28 mouse cellular contexts compared by ENCODE assay signal in genomic region chr1:121351037-121351436, GRCm38 (mm10). TPM values are rescaled to one million over a fixed set of nuclear protein-coding genes. Genes with fewer than 3 reads are reported as not detected.
DNase-seq lines count a peak whose midpoint lies in the region; ATAC-seq and TF ChIP-seq lines count a peak whose summit lies in the region.
"Had no signal": no experiment of that assay in that cellular context is flagged by ENCODE, and none has a peak within 500 bp of the region (broad histone marks: within the 10 kb centered on the region; RNA-seq: fewer than 3 reads in every experiment).

No protein-coding gene starts in this region.

- TF ChIP-seq CTCF in intestine, postnatal 0 days (IDR thresholded peaks at IDR 0.05; ENCODE audit: low read depth) = no peak
- TF ChIP-seq CTCF in lung, postnatal 0 days (IDR thresholded peaks at IDR 0.05) = no peak

- peak; percentile 48; the same call in 1 of the 2 replicates for TF ChIP-seq EP300 in lung, postnatal 0 days (IDR thresholded peaks at IDR 0.05)

- no peaks in the 10 kb centered on the region for H3K27me3 ChIP-seq in intestine, postnatal 0 days (replicated peaks; ENCODE audit: control insufficient read depth, insufficient read depth, low read length)
- H3K27me3 ChIP-seq in intestine, embryonic 16.5 days (replicated peaks; ENCODE audit: control insufficient read depth, insufficient read depth, low read length) = no peaks in the 10 kb centered on the region
- H3K27me3 ChIP-seq in lung, postnatal 0 days (replicated peaks; ENCODE audit: insufficient read depth, low read length) = no peaks in the 10 kb centered on the region
- H3K27me3 ChIP-seq in stomach, embryonic 16.5 days (ENCODE audit: control insufficient read depth, insufficient read depth, low read length) = no peaks in the 10 kb centered on the region
- H3K27me3 ChIP-seq: CH12.LX; embryonic facial prominence, embryonic 12.5 days; embryonic facial prominence, embryonic 15.5 days; forebrain, embryonic 15.5 days; heart, embryonic 12.5 days; heart, embryonic 15.5 days; hindbrain, embryonic 13.5 days; Patski had no signal

- no peak overlapping the region for H3K4me2 ChIP-seq in intestine, postnatal 0 days (replicated peaks; ENCODE audit: low read depth)
- H3K4me2 ChIP-seq in intestine, embryonic 16.5 days (ENCODE audit: low read depth, low read length) = no peak overlapping the region
- H3K4me2 ChIP-seq in lung, postnatal 0 days (replicated peaks; ENCODE audit: low read depth, low read length) = no peak overlapping the region; the same call in 1 of the 2 replicates
- H3K4me2 ChIP-seq in stomach, embryonic 16.5 days (ENCODE audit: low read depth, low read length) = no peak overlapping the region
- H3K4me2 ChIP-seq: embryonic facial prominence, embryonic 12.5 days; embryonic facial prominence, embryonic 15.5 days; forebrain, embryonic 15.5 days; heart, embryonic 12.5 days; heart, embryonic 15.5 days; hindbrain, embryonic 13.5 days had no signal

- peak; percentile 38; the same call in 1 of the 2 replicates for ATAC-seq in intestine, postnatal 0 days
- ATAC-seq in intestine, embryonic 16.5 days = no peak
- peak; percentile 77 for ATAC-seq in lung, postnatal 0 days
- ATAC-seq in stomach, embryonic 16.5 days (ENCODE audit: insufficient read depth, low FRiP score) = 0 out of 2 replicates have a peak, but pooled peaks have one; percentile 44
- ATAC-seq in frontal cortex, adult (ENCODE audit: low TSS enrichment) = no peak
- ATAC-seq: forebrain, embryonic 15.5 days; hindbrain, embryonic 16.5 days; Patski had no signal

- H3K27ac ChIP-seq in intestine, postnatal 0 days (ENCODE audit: low read depth, low read length) = no peak overlapping the region
- H3K27ac ChIP-seq in intestine, embryonic 16.5 days (ENCODE audit: low read length) = no peak overlapping the region
- H3K27ac ChIP-seq in lung, postnatal 0 days (ENCODE audit: low read length) = peak overlapping the region; percentile 49; the same call in 1 of the 2 replicates
- peak overlapping the region; percentile 64; the same call in 1 of the 2 replicates for H3K27ac ChIP-seq in stomach, embryonic 16.5 days (ENCODE audit: low read length)
- H3K27ac ChIP-seq: embryonic facial prominence, embryonic 12.5 days; embryonic facial prominence, embryonic 15.5 days; forebrain, embryonic 15.5 days; heart, adult 2 months; heart, embryonic 15.5 days; hindbrain, embryonic 10.5 days; hindbrain, embryonic 13.5 days had no signal

- H3K36me3 ChIP-seq in intestine, postnatal 0 days (ENCODE audit: control insufficient read depth, insufficient read depth) = no peaks in the 10 kb centered on the region
- no peaks in the 10 kb centered on the region for H3K36me3 ChIP-seq in intestine, embryonic 16.5 days (ENCODE audit: control insufficient read depth, insufficient read depth, low read length)
- H3K36me3 ChIP-seq in lung, postnatal 0 days (ENCODE audit: insufficient read depth, low read length) = no peaks in the 10 kb centered on the region
- no peaks in the 10 kb centered on the region for H3K36me3 ChIP-seq in stomach, embryonic 16.5 days (ENCODE audit: control insufficient read depth, insufficient read depth, low read length)
- H3K36me3 ChIP-seq: embryonic facial prominence, embryonic 12.5 days; embryonic facial prominence, embryonic 15.5 days; forebrain, embryonic 15.5 days; G1E; heart, embryonic 12.5 days; heart, embryonic 15.5 days; hindbrain, embryonic 10.5 days; hindbrain, embryonic 13.5 days had no signal

- DNase-seq in lung, postnatal 0 days (ENCODE audit: low spot score) = peak; percentile 67
- no peak for DNase-seq in lung, postnatal 4 days
- DNase-seq: adrenal gland, postnatal 10 days; adrenal gland, postnatal 36 days; B cell, adult 2 months; cerebellum, adult 18-20 months; cerebellum, adult 9-10 months; cerebellum, postnatal 14 days; gastrocnemius, postnatal 10 days; gastrocnemius, postnatal 36 days; heart, adult 2 months; heart, postnatal 10 days; heart, postnatal 36 days had no signal

- H3K4me3 ChIP-seq in intestine, postnatal 0 days (ENCODE audit: low read depth, low read length) = no peak overlapping the region
- H3K4me3 ChIP-seq in intestine, embryonic 16.5 days (ENCODE audit: low read length) = no peak overlapping the region
- no peak overlapping the region for H3K4me3 ChIP-seq in lung, postnatal 0 days (ENCODE audit: low read depth, low read length)
- no peak overlapping the region for H3K4me3 ChIP-seq in stomach, embryonic 16.5 days (replicated peaks; ENCODE audit: low read length)
- H3K4me3 ChIP-seq: embryonic facial prominence, embryonic 12.5 days; embryonic facial prominence, embryonic 15.5 days; forebrain, embryonic 15.5 days; heart, adult 2 months; heart, embryonic 12.5 days; heart, embryonic 15.5 days; hindbrain, embryonic 10.5 days; hindbrain, embryonic 13.5 days had no signal

- 50% methylated on average over 3 of the region's 3 CpGs for WGBS in intestine, postnatal 0 days
- WGBS in intestine, embryonic 16.5 days = 64% methylated on average over 3 of the region's 3 CpGs
- 44% methylated on average over 3 of the region's 3 CpGs for WGBS in lung, postnatal 0 days
- 55% methylated on average over 3 of the region's 3 CpGs for WGBS in stomach, embryonic 16.5 days

- H3K4me1 ChIP-seq in intestine, postnatal 0 days (replicated peaks; ENCODE audit: control insufficient read depth, insufficient read depth, low read length) = no peaks in the 10 kb centered on the region
- no peaks in the 10 kb centered on the region for H3K4me1 ChIP-seq in intestine, embryonic 16.5 days (ENCODE audit: control insufficient read depth, insufficient read depth, low read length)
- no peaks in the 10 kb centered on the region for H3K4me1 ChIP-seq in lung, postnatal 0 days (ENCODE audit: insufficient read depth, low read depth, low read length)
- no peaks in the 10 kb centered on the region for H3K4me1 ChIP-seq in stomach, embryonic 16.5 days (ENCODE audit: control insufficient read depth, insufficient read depth, low read length)
- H3K4me1 ChIP-seq: embryonic facial prominence, embryonic 12.5 days; embryonic facial prominence, embryonic 15.5 days; forebrain, embryonic 15.5 days; heart, embryonic 12.5 days; heart, embryonic 15.5 days; hindbrain, embryonic 10.5 days; hindbrain, embryonic 13.5 days had no signal

- no peaks in the 10 kb centered on the region for H3K9me3 ChIP-seq in intestine, postnatal 0 days (ENCODE audit: control insufficient read depth)
- H3K9me3 ChIP-seq in intestine, embryonic 16.5 days (ENCODE audit: control insufficient read depth, low read length) = no peaks in the 10 kb centered on the region
- no peaks in the 10 kb centered on the region for H3K9me3 ChIP-seq in lung, postnatal 0 days (ENCODE audit: low read length)
- H3K9me3 ChIP-seq in stomach, embryonic 16.5 days (replicated peaks; ENCODE audit: control insufficient read depth, low read length) = no peaks in the 10 kb centered on the region
- H3K9me3 ChIP-seq: embryonic facial prominence, embryonic 12.5 days; forebrain, embryonic 15.5 days; G1E; heart, embryonic 12.5 days; heart, embryonic 15.5 days had no signal

- no peak overlapping the region for H3K9ac ChIP-seq in intestine, postnatal 0 days (ENCODE audit: low read depth, low read length)
- no peak overlapping the region for H3K9ac ChIP-seq in intestine, embryonic 16.5 days (ENCODE audit: low read depth, low read length)
- H3K9ac ChIP-seq in lung, postnatal 0 days (replicated peaks; ENCODE audit: low read depth) = no peak overlapping the region
- no peak overlapping the region for H3K9ac ChIP-seq in stomach, embryonic 16.5 days (ENCODE audit: low read length)
- H3K9ac ChIP-seq: embryonic facial prominence, embryonic 12.5 days; embryonic facial prominence, embryonic 15.5 days; forebrain, embryonic 15.5 days; heart, embryonic 12.5 days; heart, embryonic 15.5 days; hindbrain, embryonic 13.5 days had no signal

RNA-seq across cellular contexts. Expression of gene Insig2, which starts 18.6 kb away (rescaled TPM):
- polyA plus RNA-seq in intestine, postnatal 0 days (2015; fragmentation: Nextera tagmentation; extraction: Ambion mirVana) = 36.9 and 38.9 TPM in 2 replicates
- 24.5 and 25.1 TPM in 2 replicates for polyA plus RNA-seq in intestine, embryonic 16.5 days (2015; fragmentation: Nextera tagmentation; extraction: Ambion mirVana)
- polyA plus RNA-seq in lung, postnatal 0 days (2015; fragmentation: Nextera tagmentation; extraction: Ambion mirVana) = 60.0 and 69.6 TPM in 2 replicates
- 27.9 and 29.6 TPM in 2 replicates for polyA plus RNA-seq in stomach, embryonic 16.5 days (2015; fragmentation: Nextera tagmentation; extraction: Ambion mirVana)

Comparison
In these comparisons a context has a peak if more than half of its experiments do, and no peak if none do; other contexts are left out.
1. ATAC-seq: peak in intestine, postnatal 0 days (single experiment), lung, postnatal 0 days (single experiment) and stomach, embryonic 16.5 days (single experiment); none in intestine, embryonic 16.5 days (single experiment) and frontal cortex, adult (single experiment).
2. H3K27ac ChIP-seq: peak in lung, postnatal 0 days (single experiment) and stomach, embryonic 16.5 days (single experiment); none in intestine, postnatal 0 days (single experiment) and intestine, embryonic 16.5 days (single experiment).